26 mouse cellular contexts compared by ENCODE assay signal in genomic region chr6:91449472-91450225, GRCm38 (mm10). TPM values are rescaled to one million over a fixed set of nuclear protein-coding genes. Genes with fewer than 3 reads are reported as not detected.
DNase-seq lines count a peak whose midpoint lies in the region; ATAC-seq and TF ChIP-seq lines count a peak whose summit lies in the region.
"Had no signal": no experiment of that assay in that cellular context is flagged by ENCODE, and none has a peak within 500 bp of the region (broad histone marks: within the 10 kb centered on the region; RNA-seq: fewer than 3 reads in every experiment).

No protein-coding gene starts in this region.

- no peak for TF ChIP-seq CTCF in forebrain, postnatal 0 days (IDR thresholded peaks at IDR 0.05; ENCODE audit: low read depth)

- WGBS in liver, embryonic 12.5 days (ENCODE audit: insufficient replicate concordance), result 29% methylated on average over 3 of the region's 3 CpGs
- WGBS in liver, embryonic 15.5 days (ENCODE audit: insufficient replicate concordance), result 24% methylated on average over 3 of the region's 3 CpGs
- 48% methylated on average over 3 of the region's 3 CpGs for WGBS in forebrain, postnatal 0 days

- no peaks in the 10 kb centered on the region for H3K36me3 ChIP-seq in liver, embryonic 12.5 days
- no peaks in the 10 kb centered on the region for H3K36me3 ChIP-seq in liver, embryonic 15.5 days (replicated peaks)
- no peaks in the 10 kb centered on the region for H3K36me3 ChIP-seq in forebrain, postnatal 0 days (ENCODE audit: insufficient read depth)
- H3K36me3 ChIP-seq: forebrain, embryonic 10.5 days; heart, embryonic 10.5 days; heart, embryonic 13.5 days; hindbrain, embryonic 12.5 days; hindbrain, embryonic 15.5 days had no signal

- H3K9me3 ChIP-seq in liver, embryonic 12.5 days (replicated peaks), result no peaks in the 10 kb centered on the region
- no peaks in the 10 kb centered on the region for H3K9me3 ChIP-seq in liver, embryonic 15.5 days (replicated peaks)
- H3K9me3 ChIP-seq in forebrain, postnatal 0 days (ENCODE audit: low read length), result no peaks in the 10 kb centered on the region
- H3K9me3 ChIP-seq: forebrain, embryonic 10.5 days; forebrain, embryonic 13.5 days; heart, embryonic 10.5 days; heart, embryonic 13.5 days; hindbrain, embryonic 12.5 days; hindbrain, embryonic 15.5 days had no signal

- peak; percentile 89 for ATAC-seq in liver, embryonic 12.5 days
- ATAC-seq in liver, embryonic 15.5 days (ENCODE audit: insufficient read depth), result peak; percentile 54; the same call in 1 of the 2 replicates
- ATAC-seq in forebrain, postnatal 0 days, result no peak
- ATAC-seq: forebrain, embryonic 13.5 days; forebrain, embryonic 16.5 days; Patski had no signal

- peak; percentile 56 for DNase-seq in heart, adult 11 months
- no peak for DNase-seq in heart, adult 9 months (ENCODE audit: low spot score in 2 of 2)
- DNase-seq in Muller cell, postnatal 12 days (ENCODE audit: inconsistent ontology term), result no peak
- DNase-seq in forebrain, postnatal 0 days, result no peak
- no peak for DNase-seq in layer of hippocampus, adult 9-11 months
- DNase-seq: adrenal gland, postnatal 14 days; cerebellum, adult 18-20 months; cerebellum, adult 9-10 months; cerebellum, postnatal 14 days; gastrocnemius, adult 2 months; gastrocnemius, postnatal 14 days; heart, adult 18-20 months; heart, postnatal 14 days had no signal

- peaks cover 31% of the 10 kb centered on the region for H3K27me3 ChIP-seq in liver, embryonic 12.5 days (replicated peaks)
- H3K27me3 ChIP-seq in liver, embryonic 15.5 days, result peaks cover 12% of the 10 kb centered on the region
- no peaks in the 10 kb centered on the region for H3K27me3 ChIP-seq in forebrain, postnatal 0 days (ENCODE audit: insufficient read depth, low read length)

- H3K27ac ChIP-seq in liver, embryonic 12.5 days, result peak overlapping the region; percentile 58; the same call in 1 of the 2 replicates
- H3K27ac ChIP-seq in liver, embryonic 15.5 days (replicated peaks), result no peak overlapping the region
- no peak overlapping the region for H3K27ac ChIP-seq in forebrain, postnatal 0 days (ENCODE audit: low read depth, low read length)
- H3K27ac ChIP-seq: forebrain, embryonic 10.5 days; forebrain, embryonic 13.5 days; gastrocnemius, adult 2 months; heart, embryonic 10.5 days; heart, embryonic 13.5 days; hindbrain, embryonic 12.5 days; hindbrain, embryonic 15.5 days had no signal

- peaks cover 15% of the 10 kb centered on the region for H3K4me1 ChIP-seq in liver, embryonic 12.5 days
- peaks cover 6% of the 10 kb centered on the region; the same call in 1 of the 2 replicates for H3K4me1 ChIP-seq in liver, embryonic 15.5 days (replicated peaks)
- no peaks in the 10 kb centered on the region for H3K4me1 ChIP-seq in forebrain, postnatal 0 days (ENCODE audit: insufficient read depth)
- H3K4me1 ChIP-seq: forebrain, embryonic 13.5 days; heart, embryonic 10.5 days; heart, embryonic 13.5 days; hindbrain, embryonic 12.5 days; hindbrain, embryonic 15.5 days had no signal

- 0 out of 2 replicates have a peak overlapping the region, but pooled peaks have one; percentile 6 for H3K9ac ChIP-seq in liver, embryonic 12.5 days
- no peak overlapping the region for H3K9ac ChIP-seq in liver, embryonic 15.5 days
- no peak overlapping the region for H3K9ac ChIP-seq in forebrain, postnatal 0 days
- H3K9ac ChIP-seq: forebrain, embryonic 13.5 days; heart, embryonic 13.5 days; hindbrain, embryonic 12.5 days; hindbrain, embryonic 15.5 days had no signal

- H3K4me3 ChIP-seq in liver, embryonic 12.5 days, result no peak overlapping the region
- no peak overlapping the region for H3K4me3 ChIP-seq in liver, embryonic 15.5 days (replicated peaks)
- H3K4me3 ChIP-seq in forebrain, postnatal 0 days (ENCODE audit: low read depth, low read length), result no peak overlapping the region
- H3K4me3 ChIP-seq: forebrain, embryonic 10.5 days; forebrain, embryonic 13.5 days; gastrocnemius, adult 2 months; heart, embryonic 10.5 days; heart, embryonic 13.5 days; hindbrain, embryonic 12.5 days; hindbrain, embryonic 15.5 days had no signal

- peak overlapping the region; percentile 20 for H3K4me2 ChIP-seq in liver, embryonic 12.5 days
- no peak overlapping the region for H3K4me2 ChIP-seq in liver, embryonic 15.5 days
- no peak overlapping the region for H3K4me2 ChIP-seq in forebrain, postnatal 0 days (ENCODE audit: low read depth)
- H3K4me2 ChIP-seq: forebrain, embryonic 13.5 days; heart, embryonic 13.5 days; hindbrain, embryonic 12.5 days; hindbrain, embryonic 15.5 days had no signal

RNA-seq across cellular contexts. Expression of gene Chchd4, which starts 23.7 kb away (rescaled TPM):
- 26.5 and 31.5 TPM in 2 replicates for polyA plus RNA-seq in liver, embryonic 12.5 days (2016; fragmentation: Nextera tagmentation; extraction: Ambion mirVana)
- 12.3 and 13.8 TPM in 2 replicates for polyA plus RNA-seq in liver, embryonic 15.5 days (2015; fragmentation: Nextera tagmentation; extraction: Ambion mirVana)
- total RNA-seq in forebrain, postnatal 0 days (2014; rRNA removed), result 26.6 and 28.4 TPM in 2 replicates
- polyA plus RNA-seq in forebrain, postnatal 0 days (2015; fragmentation: Nextera tagmentation; extraction: Ambion mirVana), result 34.8 and 36.9 TPM in 2 replicates

RNA-seq across cellular contexts. Expression of gene Tmem43, which starts 23.9 kb away (rescaled TPM):
- 17.3 and 18.2 TPM in 2 replicates for polyA plus RNA-seq in liver, embryonic 12.5 days (2016; fragmentation: Nextera tagmentation; extraction: Ambion mirVana)
- 12.0 and 12.2 TPM in 2 replicates for polyA plus RNA-seq in liver, embryonic 15.5 days (2015; fragmentation: Nextera tagmentation; extraction: Ambion mirVana)
- 68.2 and 83.4 TPM in 2 replicates for total RNA-seq in forebrain, postnatal 0 days (2014; rRNA removed)
- polyA plus RNA-seq in forebrain, postnatal 0 days (2015; fragmentation: Nextera tagmentation; extraction: Ambion mirVana), result 53.2 and 59.4 TPM in 2 replicates

RNA-seq across cellular contexts. Expression of gene Wnt7a, which starts 38.5 kb away (rescaled TPM):
- polyA plus RNA-seq in liver, embryonic 12.5 days (2016; fragmentation: Nextera tagmentation; extraction: Ambion mirVana), result 0.04 TPM in 1 of 2 replicates, not detected in the other
- not detected in 2 replicates for polyA plus RNA-seq in liver, embryonic 15.5 days (2015; fragmentation: Nextera tagmentation; extraction: Ambion mirVana)
- total RNA-seq in forebrain, postnatal 0 days (2014; rRNA removed), result 18.7 and 20.5 TPM in 2 replicates
- 13.6 and 14.1 TPM in 2 replicates for polyA plus RNA-seq in forebrain, postnatal 0 days (2015; fragmentation: Nextera tagmentation; extraction: Ambion mirVana)
- total RNA-seq: adrenal gland, adult 18-20 months; adrenal gland, postnatal 14 days; gastrocnemius, adult 2 months; gastrocnemius, postnatal 14 days; gastrocnemius, postnatal 4 days; heart, adult 18-20 months; hematopoietic stem cell, adult 5-6 weeks had no signal

Comparison
In these comparisons a context has a peak if more than half of its experiments do, and no peak if none do; other contexts are left out.
1. RNA of gene Wnt7a, which starts 38.5 kb away (polyA plus RNA-seq): 13.6 to 14.1 TPM in forebrain, postnatal 0 days; not detected in liver, embryonic 15.5 days and 0.04 TPM in liver, embryonic 12.5 days; every median in the first group is over 10 times any median in the second.